Comparison of ENCODE assay signal across 8 mouse cellular contexts in the genomic region with DNA sequence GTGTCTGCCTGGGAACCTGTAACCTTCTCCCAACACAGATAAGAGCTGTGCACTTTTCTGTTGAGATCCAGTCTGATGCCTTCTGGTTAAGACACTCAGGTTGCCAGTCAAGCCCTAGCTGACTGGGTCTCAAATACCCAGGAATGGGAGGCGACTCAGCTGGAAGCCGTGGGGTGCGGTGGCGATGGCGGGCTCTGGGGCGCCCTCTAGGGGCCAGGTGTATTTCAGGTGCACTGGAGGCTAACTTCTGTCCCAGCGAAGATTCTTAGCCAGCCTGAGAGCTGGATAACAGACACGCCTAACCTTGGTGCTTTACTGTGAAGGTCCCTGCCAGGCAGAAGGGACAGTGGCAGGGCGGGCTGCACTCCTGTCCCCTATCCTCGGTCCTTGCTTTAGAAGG.
DNase-seq lines count a peak whose midpoint lies in the region.

No protein-coding gene starts in this region.

- peak; percentile 16 for DNase-seq in kidney, adult 9 months
- DNase-seq in kidney, adult 11 months: no peak
- peak; percentile 50 for DNase-seq in urinary bladder, postnatal 14 days (ENCODE audit: low spot score)
- DNase-seq in urinary bladder, postnatal 10 days (ENCODE audit: low spot score): no peak
- peak; percentile 6 to 73 for DNase-seq in kidney, postnatal 36 days
- no peak for DNase-seq in embryo, embryonic 9.5 days (ENCODE audit: extremely low spot score)
- no peak for DNase-seq in gastrocnemius, postnatal 4 days (ENCODE audit: low spot score in 2 of 2)
- DNase-seq in gastrocnemius, postnatal 10 days: no peak

Comparison
In these comparisons a context has a peak if more than half of its experiments do, and no peak if none do; other contexts are left out.
1. DNase-seq: peak in kidney, adult 9 months (single experiment), urinary bladder, postnatal 14 days (single experiment) and kidney, postnatal 36 days (2 of 2); none in kidney, adult 11 months (single experiment), urinary bladder, postnatal 10 days (single experiment), embryo, embryonic 9.5 days (single experiment), gastrocnemius, postnatal 4 days (0 of 2) and gastrocnemius, postnatal 10 days (single experiment).